Mouse (Mus musculus) liver, embryonic 11.5 days (tissue): ENCODE measurements around the gene Mrps23. TPM values are rescaled to one million over a fixed set of nuclear protein-coding genes. Genes with fewer than 3 reads are reported as not detected.
A peak's percentile ranks its signal among the peaks of the same experiment; 100 is the strongest.

Experiments
- ATAC-seq: fragments of 200-750 bp; cut with Nextera tagmentation; replicated peaks from 2 replicates; pipeline ENCODE4 v1.8.0; 2017; ENCODE audit warnings: moderate number of reproducible peaks, mild to moderate bottlenecking, moderate TSS enrichment, moderate library complexity; ENCODE audit not compliant: low FRiP score
- DNase-seq: peaks from one replicate; pipeline ENCODE4 v3.0.0-alpha.2; 2017; ENCODE audit warnings: low spot score
- H3K27ac ChIP-seq: fragments of 300-500 bp; sonication (generic); 2 replicates; pipeline ENCODE4 v1.5.1; 2014; ENCODE audit warnings: mild to moderate bottlenecking, low read depth, low read length, control low read depth
- H3K27me3 ChIP-seq: fragments of 300-500 bp; sonication (generic); replicated peaks from 2 replicates; pipeline ENCODE4 v1.6.1; 2014; ENCODE audit warnings: low read length, mixed read lengths; ENCODE audit not compliant: control insufficient read depth, insufficient read depth
- H3K36me3 ChIP-seq: fragments of 300-500 bp; sonication (generic); 2 replicates; pipeline ENCODE4 v1.6.1; 2014; ENCODE audit warnings: mild to moderate bottlenecking, low read length, moderate library complexity, mixed read lengths; ENCODE audit not compliant: control insufficient read depth, insufficient read depth
- H3K4me1 ChIP-seq: fragments of 300-500 bp; sonication (generic); replicated peaks from 2 replicates; pipeline ENCODE4 v1.6.1; 2014; ENCODE audit warnings: low read length, mixed read lengths; ENCODE audit not compliant: control insufficient read depth, insufficient read depth
- H3K4me2 ChIP-seq: fragments of 300-500 bp; sonication (generic); 2 replicates; pipeline ENCODE4 v1.6.1; 2014; ENCODE audit warnings: mild to moderate bottlenecking, control low read depth, moderate library complexity
- H3K4me3 ChIP-seq: fragments of 300-500 bp; sonication (generic); 2 replicates; pipeline ENCODE4 v1.5.1; 2014; ENCODE audit warnings: low read depth, low read length, control low read depth
- H3K9ac ChIP-seq: fragments of 300-500 bp; sonication (generic); 2 replicates; pipeline ENCODE4 v1.6.1; 2014; ENCODE audit warnings: low read depth, low read length, control low read depth
- H3K9me3 ChIP-seq: fragments of 300-500 bp; sonication (generic); 2 replicates; pipeline ENCODE4 v1.6.1; 2016; ENCODE audit warnings: low read length, inconsistent platforms, mixed read lengths; ENCODE audit not compliant: control insufficient read depth
- WGBS: fragments of 180-500 bp; shearing (Covaris S2); extraction: QIAGEN DNeasy Blood & Tissue Kit; methylation state at CpG from one replicate; pipeline ENCODE4 v1.1.7; 2014; 5-methylcytosine and 5-hydroxymethylcytosine counted together
- polyA plus RNA-seq: library from polyadenylated mRNA; unstranded; fragments of >200 nt; fragmentation: Nextera tagmentation; extraction: Ambion mirVana; gene quantifications from 2 replicates; pipeline ENCODE4 v1.2.1, GENCODE M21; 2014

The Mrps23 gene
- polyA plus RNA-seq, 1 experiment from 2014 or later: 79.5 TPM

- Histone ChIP-seq H3K4me2 (no peak overlapping the region), H3K9me3 (no peaks in the 10 kb centered on the region), H3K27ac (peak overlapping the region; percentile 23; the same call in 1 of the 2 replicates), H3K36me3 (no peaks in the 10 kb centered on the region), H3K9ac (no peak overlapping the region), H3K27me3 (no peaks in the 10 kb centered on the region), H3K4me1 (peaks cover 8% of the 10 kb centered on the region; the same call in 1 of the 2 replicates), H3K4me3 (no peak overlapping the region)
- 58% methylated on average over 12 of the region's 12 CpGs for WGBS
- DNase-seq (no peak), ATAC-seq (no peak; the same call in 1 of the 2 replicates)
These were observed 37.5 kb downstream of the Mrps23 start for GRCm38 (mm10) chr11:88241468-88242301.

- ATAC-seq (no peak), DNase-seq (no peak)
- Histone ChIP-seq H3K36me3 (no peaks in the 10 kb centered on the region), H3K9ac (no peak overlapping the region), H3K27me3 (no peaks in the 10 kb centered on the region), H3K4me3 (no peak overlapping the region), H3K4me2 (no peak overlapping the region), H3K4me1 (peaks cover 8% of the 10 kb centered on the region; the same call in 1 of the 2 replicates), H3K27ac (no peak overlapping the region), H3K9me3 (no peaks in the 10 kb centered on the region)
- 78% methylated on average over 14 of the region's 14 CpGs for WGBS
These were observed 41.5 kb downstream of the Mrps23 start for GRCm38 (mm10) chr11:88245581-88246170.

GRCm38 (mm10) chr11:88248636-88249035 is 44.4 kb downstream of the Mrps23 start:
- Histone ChIP-seq H3K4me1 (peaks cover 6% of the 10 kb centered on the region), H3K27me3 (no peaks in the 10 kb centered on the region), H3K4me3 (no peak overlapping the region), H3K27ac (no peak overlapping the region), H3K9ac (no peak overlapping the region), H3K36me3 (no peaks in the 10 kb centered on the region), H3K4me2 (no peak overlapping the region), H3K9me3 (no peaks in the 10 kb centered on the region)
- 72% methylated on average over 5 of the region's 5 CpGs for WGBS
- DNase-seq (no peak), ATAC-seq (no peak)

GRCm38 (mm10) chr11:88250568-88250967 is 46.4 kb downstream of the Mrps23 start:
- no peak overlapping the region for H3K27ac ChIP-seq
- H3K4me1 ChIP-seq: no peaks in the 10 kb centered on the region; the same call in none of the 2 replicates
- no peak for DNase-seq
- 0 out of 2 replicates have a peak, but pooled peaks cover 1% of the 10 kb centered on the region for H3K27me3 ChIP-seq
- no peak overlapping the region for H3K9ac ChIP-seq
- H3K9me3 ChIP-seq: no peaks in the 10 kb centered on the region
- no peak for ATAC-seq
- H3K36me3 ChIP-seq: no peaks in the 10 kb centered on the region
- 74% methylated on average over 3 of the region's 3 CpGs for WGBS
- no peak overlapping the region for H3K4me2 ChIP-seq
- no peak overlapping the region for H3K4me3 ChIP-seq

GRCm38 (mm10) chr11:88251295-88251694 is 47.1 kb downstream of the Mrps23 start:
- 0 out of 2 replicates have a peak, but pooled peaks cover 4% of the 10 kb centered on the region for H3K27me3 ChIP-seq
- DNase-seq (no peak), ATAC-seq (no peak)
- H3K4me2 ChIP-seq: no peak overlapping the region
- H3K36me3 ChIP-seq: no peaks in the 10 kb centered on the region
- no peaks in the 10 kb centered on the region for H3K9me3 ChIP-seq
- WGBS: 70% methylated on average over 7 of the region's 7 CpGs
- no peak overlapping the region for H3K9ac ChIP-seq
- H3K4me3 ChIP-seq: no peak overlapping the region
- no peaks in the 10 kb centered on the region; the same call in none of the 2 replicates for H3K4me1 ChIP-seq
- no peak overlapping the region for H3K27ac ChIP-seq

- Histone ChIP-seq H3K4me1 (no peaks in the 10 kb centered on the region; the same call in none of the 2 replicates), H3K4me3 (no peak overlapping the region), H3K4me2 (peak overlapping the region; percentile 42)
These were observed 48.0 kb downstream of the Mrps23 start for GRCm38 (mm10) chr11:88251972-88252766.

GRCm38 (mm10) chr11:88252767-88253513 is 48.8 kb downstream of the Mrps23 start:
- no peak overlapping the region for H3K9ac ChIP-seq
- no peak overlapping the region for H3K4me3 ChIP-seq
- H3K4me1 ChIP-seq: no peaks in the 10 kb centered on the region; the same call in none of the 2 replicates
- H3K27me3 ChIP-seq: 0 out of 2 replicates have a peak, but pooled peaks cover 4% of the 10 kb centered on the region
- no peak for ATAC-seq
- H3K36me3 ChIP-seq: no peaks in the 10 kb centered on the region
- no peak for DNase-seq
- H3K27ac ChIP-seq: no peak overlapping the region
- H3K4me2 ChIP-seq: no peak overlapping the region
- WGBS: 35% methylated on average over 11 of the region's 18 CpGs
- H3K9me3 ChIP-seq: no peaks in the 10 kb centered on the region

More at GRCm38 (mm10) chr11:88251972-88252766, 48.0 kb downstream of the Mrps23 start:
- Histone ChIP-seq H3K9ac (no peak overlapping the region), H3K36me3 (no peaks in the 10 kb centered on the region), H3K27me3 (0 out of 2 replicates have a peak, but pooled peaks cover 4% of the 10 kb centered on the region), H3K27ac (no peak overlapping the region), H3K9me3 (no peaks in the 10 kb centered on the region)
- 14% methylated on average over 22 of the region's 22 CpGs for WGBS
- DNase-seq (peak; percentile 85), ATAC-seq (peak; percentile 60)
